Mouse (Mus musculus): Measurements from ENCODE around the gene Ehd1. TPM values are rescaled to one million over a fixed set of nuclear protein-coding genes. Genes with fewer than 3 reads are reported as not detected.
A peak's percentile ranks its signal among the peaks of the same experiment; 100 is the strongest.

Ehd1 gene
- polyA plus RNA-seq, 1 experiment, result 274 TPM

GRCm38 (mm10) chr19:6300402-6300841 is 23.9 kb downstream of the Ehd1 start:
- peak; percentile 80 for TF ChIP-seq GATA1 (IDR thresholded peaks at IDR 0.05; ENCODE audit: low read length)

GRCm38 (mm10) chr19:6302114-6302513 is 25.6 kb downstream of the Ehd1 start:
- TF ChIP-seq GATA1 (IDR thresholded peaks at IDR 0.05; ENCODE audit: low read length), result no peak

DNA sequence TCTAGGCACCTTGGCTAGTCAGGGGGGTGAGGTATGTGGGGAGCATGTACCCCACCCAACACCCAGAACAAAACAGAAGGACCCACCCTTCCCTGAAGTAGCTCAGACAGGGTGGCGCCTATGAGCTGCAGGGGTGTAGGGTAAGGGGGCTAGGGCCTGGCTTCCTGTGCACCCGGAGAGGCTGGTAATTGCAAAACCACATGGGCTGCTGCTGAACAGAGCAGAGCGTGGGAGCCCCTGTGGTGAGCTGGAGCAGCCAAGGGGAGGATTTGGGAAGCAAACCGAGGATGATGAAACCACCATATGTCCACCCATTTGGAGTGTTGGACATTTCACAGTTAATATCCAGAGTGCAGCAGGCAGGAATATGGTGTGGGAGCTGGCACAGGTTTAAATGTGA is 26.0 kb downstream of the Ehd1 start:
- no peak for TF ChIP-seq GATA1 (IDR thresholded peaks at IDR 0.05; ENCODE audit: low read length)

- TF ChIP-seq GATA1 (IDR thresholded peaks at IDR 0.05; ENCODE audit: low read length), result no peak
These were observed 27.3 kb downstream of the Ehd1 start for GRCm38 (mm10) chr19:6303831-6304230.

DNA sequence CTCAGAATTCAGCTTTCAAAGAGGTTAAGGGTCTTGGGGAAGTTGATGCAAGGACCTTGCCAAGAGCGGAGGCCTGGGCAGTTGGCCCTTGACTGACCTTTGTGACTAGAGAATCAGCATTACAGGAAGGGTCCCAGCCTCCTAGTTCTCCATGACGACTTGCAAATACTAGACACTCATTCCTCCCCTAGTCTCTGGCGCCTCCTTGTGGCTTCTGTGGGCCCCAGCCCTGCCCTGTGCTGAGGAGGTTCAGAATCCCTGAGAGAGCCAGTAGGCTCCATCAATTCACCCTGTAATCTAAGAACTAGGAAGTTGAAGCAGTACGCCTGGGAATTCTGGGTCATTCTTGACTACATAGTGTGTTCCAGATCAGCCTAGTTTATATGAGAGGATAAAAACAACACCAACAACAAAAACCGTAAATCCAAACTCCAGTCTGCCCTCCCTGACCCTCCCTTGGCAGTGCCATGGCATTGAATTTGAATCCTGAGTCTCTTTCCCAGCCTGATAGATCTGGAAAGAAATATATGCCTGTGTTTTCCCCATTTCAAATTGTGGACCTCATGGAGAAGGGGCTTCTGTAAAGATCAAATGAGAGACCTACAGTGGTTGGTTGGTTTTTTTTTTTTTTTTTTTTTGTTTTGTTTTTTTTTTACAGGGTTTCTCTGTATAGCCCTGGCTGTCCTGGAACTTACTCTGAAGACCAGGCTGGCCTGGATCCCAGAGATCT is 28.4 kb downstream of the Ehd1 start:
- TF ChIP-seq GATA1 (IDR thresholded peaks at IDR 0.05; ENCODE audit: low read length), result no peak

GRCm38 (mm10) chr19:6305517-6306115 is 29.1 kb downstream of the Ehd1 start:
- no peak for TF ChIP-seq GATA1 (IDR thresholded peaks at IDR 0.05; ENCODE audit: low read length)

- no peak for TF ChIP-seq GATA1 (IDR thresholded peaks at IDR 0.05; ENCODE audit: low read length)
These were observed 29.6 kb downstream of the Ehd1 start, which contains the start of gene Cdc42bpg for GRCm38 (mm10) chr19:6306137-6306551. Gene Cdc42bpg (plus strand): TSS chr19:6306456.

DNA sequence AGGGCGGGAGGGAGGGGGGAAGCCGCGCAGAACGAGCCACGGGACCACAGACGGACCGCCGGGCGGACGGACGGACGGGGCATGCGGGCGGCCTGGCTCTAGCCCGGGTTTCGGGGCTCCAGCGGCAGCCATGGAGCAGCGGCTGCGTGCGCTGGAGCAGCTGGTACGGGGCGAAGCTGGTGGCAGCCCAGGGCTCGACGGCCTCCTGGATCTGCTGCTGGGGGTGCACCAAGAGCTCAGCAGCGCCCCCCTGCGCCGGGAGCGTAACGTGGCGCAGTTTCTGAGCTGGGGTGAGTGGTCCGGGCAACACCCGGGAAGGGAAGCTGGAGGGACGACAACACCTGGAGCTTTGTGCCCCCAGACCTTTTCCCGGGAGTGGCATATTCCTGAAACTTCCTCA is 30.1 kb downstream of the Ehd1 start:
- TF ChIP-seq GATA1 (IDR thresholded peaks at IDR 0.05; ENCODE audit: low read length), result no peak

DNA sequence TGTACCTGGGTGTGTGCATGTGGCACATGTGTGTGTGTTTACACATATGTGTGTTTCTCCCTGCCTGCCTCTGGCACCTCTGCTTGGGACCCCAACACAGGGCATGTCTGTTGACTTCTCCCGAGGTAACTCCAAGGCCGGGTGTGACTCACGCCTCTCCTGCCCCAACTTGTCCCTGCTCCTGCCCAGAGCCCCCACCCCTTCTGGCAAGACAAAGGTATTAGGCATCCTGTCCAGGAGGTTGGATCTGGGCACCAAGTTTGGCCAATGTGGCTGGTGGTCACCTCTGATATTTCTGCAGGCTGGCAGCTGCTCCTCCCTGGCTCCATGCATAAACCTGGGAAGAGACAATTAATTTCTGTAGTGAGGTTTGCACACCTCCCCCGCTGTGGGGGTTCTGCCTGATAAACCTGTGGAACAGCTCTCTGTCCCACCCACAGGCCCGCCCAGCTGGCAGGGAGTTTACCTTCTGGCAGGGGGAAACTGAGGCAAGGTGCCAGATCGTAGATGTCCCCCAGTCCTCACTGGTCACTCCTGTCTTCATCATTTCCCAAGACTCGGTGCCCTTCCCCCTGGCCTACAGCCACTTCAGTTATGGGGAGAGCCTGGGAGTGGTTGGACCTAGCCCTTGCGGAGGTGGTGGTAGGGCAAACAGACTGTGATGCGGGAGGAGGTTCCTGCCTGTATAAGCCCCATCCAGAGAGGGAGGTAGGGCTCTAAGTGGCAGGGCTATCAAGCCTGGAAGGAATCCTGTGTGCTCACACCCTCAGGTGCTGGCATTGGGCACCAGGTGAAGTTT is 31.4 kb downstream of the Ehd1 start:
- no peak for TF ChIP-seq GATA1 (IDR thresholded peaks at IDR 0.05; ENCODE audit: low read length)

DNA sequence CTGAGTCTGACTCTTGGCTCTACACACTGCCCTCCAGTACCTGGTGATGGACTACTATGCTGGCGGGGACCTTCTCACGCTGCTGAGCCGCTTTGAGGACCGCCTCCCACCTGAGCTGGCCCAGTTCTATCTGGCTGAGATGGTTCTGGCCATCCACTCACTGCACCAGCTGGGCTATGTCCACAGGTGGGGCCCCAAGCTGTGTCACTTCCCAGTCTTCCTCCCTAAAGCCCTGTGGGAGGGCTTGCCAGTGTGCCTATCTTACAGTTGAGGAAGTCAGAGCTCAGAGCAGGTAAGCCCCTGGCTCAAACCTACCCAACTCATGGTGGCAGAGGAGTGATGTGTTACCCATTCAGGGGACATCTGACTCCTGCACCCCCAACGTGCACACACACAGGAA is 33.7 kb downstream of the Ehd1 start:
- TF ChIP-seq GATA1 (IDR thresholded peaks at IDR 0.05; ENCODE audit: low read length), result no peak

DNA sequence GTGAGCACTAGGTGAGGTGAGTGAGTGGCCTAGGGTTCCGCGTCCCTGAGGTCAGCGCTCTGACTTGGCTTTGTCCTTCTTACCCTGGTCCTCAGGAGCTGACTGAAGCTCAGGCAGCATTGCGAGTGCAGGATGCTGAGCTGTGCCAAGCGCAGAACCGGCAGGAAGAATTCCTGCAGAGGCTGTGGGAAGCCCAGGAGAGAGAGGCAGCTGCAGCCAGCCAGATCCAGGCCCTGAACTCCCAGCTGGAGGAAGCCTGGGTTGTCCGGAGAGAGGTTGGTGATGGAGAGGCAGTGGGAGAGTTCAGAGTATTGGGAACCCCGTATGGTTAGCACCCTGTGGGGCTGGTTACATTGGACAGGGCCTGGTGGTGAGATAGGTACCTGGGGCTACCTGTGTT is 37.3 kb downstream of the Ehd1 start:
- TF ChIP-seq GATA1 (IDR thresholded peaks at IDR 0.05; ENCODE audit: low read length), result no peak

GRCm38 (mm10) chr19:6314513-6314912 is 38.0 kb downstream of the Ehd1 start:
- TF ChIP-seq GATA1 (IDR thresholded peaks at IDR 0.05; ENCODE audit: low read length), result no peak

DNA sequence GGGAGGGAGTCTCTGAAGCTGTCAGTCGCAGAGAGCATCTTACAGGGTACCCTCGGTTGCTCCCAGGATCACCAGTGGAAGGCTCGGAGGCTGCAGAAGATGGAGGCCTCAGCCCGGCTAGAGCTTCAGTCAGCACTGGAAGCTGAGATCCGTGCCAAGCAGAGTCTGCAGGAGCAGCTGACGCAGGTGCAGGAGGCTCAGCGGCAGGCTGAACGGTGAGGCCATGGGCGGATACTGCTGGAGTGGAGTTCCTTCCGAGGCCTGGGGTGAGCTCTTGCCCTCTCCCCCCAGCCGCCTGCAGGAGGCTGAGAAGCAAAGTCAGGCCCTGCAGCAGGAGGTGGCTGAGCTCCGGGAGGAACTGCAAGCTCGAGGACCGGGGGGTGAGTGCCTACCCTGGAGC is 39.0 kb downstream of the Ehd1 start:
- no peak for TF ChIP-seq GATA1 (IDR thresholded peaks at IDR 0.05; ENCODE audit: low read length)

- no peak for TF ChIP-seq GATA1 (IDR thresholded peaks at IDR 0.05; ENCODE audit: low read length)
These were observed 41.6 kb downstream of the Ehd1 start for GRCm38 (mm10) chr19:6318145-6318544.

- no peak for TF ChIP-seq GATA1 (IDR thresholded peaks at IDR 0.05; ENCODE audit: low read length)
These were observed 44.8 kb downstream of the Ehd1 start for GRCm38 (mm10) chr19:6321358-6321757.

All from G1E-ER4 (cell line).